Mouse (Mus musculus): ENCODE measurements around the gene Kif26b.

Gene Kif26b

DNA sequence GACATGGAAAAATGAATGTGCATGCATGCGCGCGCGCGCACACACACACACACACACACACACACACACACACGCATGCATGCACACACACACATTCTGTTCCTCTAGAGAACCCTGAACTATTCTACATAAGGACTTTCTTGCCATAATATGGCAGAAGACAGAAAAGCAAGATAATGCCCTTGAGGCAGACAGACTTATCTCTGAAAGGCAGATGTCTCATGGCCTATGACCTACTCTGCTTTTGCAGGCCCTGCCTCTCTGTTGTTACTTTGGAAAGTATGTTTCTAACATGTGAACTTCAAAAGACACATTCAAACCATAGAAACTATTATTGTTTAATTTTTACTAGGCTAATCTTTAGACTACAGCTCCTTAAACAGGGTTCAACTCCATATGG, 255.1 kb downstream of the Kif26b start:
- peak; percentile 21 for DNase-seq (ENCODE audit: low read depth)

- DNase-seq (ENCODE audit: low read depth) = no peak
Measured at GRCm38 (mm10) chr1:178791266-178791665, 262.3 kb downstream of the Kif26b start.

DNA sequence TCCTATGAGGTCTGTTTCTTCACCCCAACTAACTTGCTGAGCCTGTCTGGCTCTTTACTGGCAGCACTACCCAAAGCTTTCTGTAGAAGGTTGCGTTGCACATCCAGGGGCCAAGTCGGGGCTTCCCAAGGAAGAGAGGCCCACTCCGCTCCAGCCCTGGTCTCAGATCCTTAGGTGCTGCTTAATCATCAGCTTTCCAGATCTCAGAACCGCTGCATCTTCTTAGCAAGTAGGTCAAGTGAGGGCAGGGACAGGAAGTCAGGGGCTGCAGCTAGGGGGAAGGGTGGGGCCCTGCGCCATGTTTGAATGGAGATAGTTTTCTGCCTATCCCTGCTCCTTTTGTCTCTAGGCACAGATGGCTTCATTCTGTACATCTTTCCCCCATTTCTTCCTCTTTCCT, 263.8 kb downstream of the Kif26b start:
- DNase-seq (ENCODE audit: low read depth) = no peak

GRCm38 (mm10) chr1:178794866-178795265, 265.9 kb downstream of the Kif26b start:
- no peak for DNase-seq (ENCODE audit: low read depth)

GRCm38 (mm10) chr1:178797388-178797787, 268.5 kb downstream of the Kif26b start:
- DNase-seq (ENCODE audit: low read depth) = no peak

DNA sequence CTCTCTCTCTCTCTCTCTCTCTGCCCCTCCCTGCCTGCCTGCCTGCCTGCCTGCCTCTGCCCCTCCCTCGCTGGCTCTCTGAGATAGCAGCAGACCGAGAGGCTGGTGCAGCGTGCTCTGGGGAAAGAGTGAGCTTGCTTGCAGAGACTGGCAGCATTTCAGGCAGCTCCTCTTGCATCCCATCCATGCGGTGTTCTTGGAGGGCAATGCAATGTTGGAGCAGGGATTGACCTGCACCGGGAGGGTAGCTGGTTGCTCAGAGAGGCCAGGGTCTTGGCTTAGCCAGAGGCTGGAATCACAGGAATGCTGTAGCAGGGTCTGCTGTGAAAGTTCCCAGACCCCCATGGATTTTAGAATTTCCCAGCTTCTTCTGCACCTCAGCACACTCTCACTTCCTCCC, 269.4 kb downstream of the Kif26b start:
- DNase-seq (ENCODE audit: low read depth) = no peak

DNA sequence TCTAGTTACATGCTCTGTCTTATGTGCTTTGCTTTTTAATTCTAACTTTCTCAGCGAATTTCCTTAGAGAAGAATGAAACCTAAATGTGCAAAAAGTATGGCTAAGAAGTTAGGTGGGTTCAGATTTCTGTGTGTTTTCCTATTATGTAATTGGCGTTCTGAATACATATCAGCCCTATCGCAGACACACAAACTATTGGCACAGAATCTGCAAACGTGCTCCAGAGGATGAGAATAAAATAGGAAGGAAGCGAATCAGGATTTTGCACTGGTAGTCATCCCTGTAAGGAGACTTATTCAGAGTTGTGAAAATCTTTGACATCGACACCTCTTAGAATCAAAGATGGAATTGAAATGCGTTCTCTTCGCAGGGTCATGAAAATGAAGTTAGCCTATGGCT, 270.0 kb downstream of the Kif26b start:
- no peak for DNase-seq (ENCODE audit: low read depth)

DNA sequence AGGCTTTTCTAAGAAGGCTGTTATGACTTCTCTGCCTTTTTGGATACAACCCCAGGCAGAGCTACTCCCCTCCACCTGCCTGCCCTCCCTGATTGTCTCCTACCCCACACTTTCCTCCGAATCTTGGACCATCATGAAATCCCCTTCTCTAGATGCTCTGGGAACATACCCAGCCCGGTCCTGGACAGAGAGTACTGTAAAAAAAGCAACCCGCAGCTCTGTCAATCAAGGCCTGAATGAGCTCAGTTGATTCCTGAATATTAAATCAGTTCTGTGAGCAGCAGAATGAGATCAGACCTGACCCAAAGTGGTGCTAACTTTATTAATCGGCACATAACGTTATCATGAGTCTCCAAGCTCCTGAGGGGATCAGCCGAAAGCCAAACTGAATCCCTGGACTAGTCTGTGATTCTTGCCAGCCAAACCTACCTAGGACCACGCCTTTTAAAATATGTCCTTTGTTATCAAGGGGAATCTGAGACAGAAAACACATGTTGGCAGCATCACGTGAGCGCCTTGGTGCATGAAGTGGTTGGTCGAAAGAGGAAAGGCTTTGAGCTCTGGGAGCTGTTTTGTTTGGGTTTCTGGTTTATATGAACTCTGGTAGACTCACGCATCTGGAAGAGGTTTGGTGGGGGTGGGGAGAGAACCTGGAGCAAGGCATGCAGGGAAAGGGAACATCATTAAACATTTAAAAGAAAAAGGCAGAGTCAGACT, 271.1 kb downstream of the Kif26b start:
- no peak for DNase-seq (ENCODE audit: low read depth)

- no peak for DNase-seq (ENCODE audit: low read depth)
Measured at GRCm38 (mm10) chr1:178803155-178803554, 274.2 kb downstream of the Kif26b start.

DNA sequence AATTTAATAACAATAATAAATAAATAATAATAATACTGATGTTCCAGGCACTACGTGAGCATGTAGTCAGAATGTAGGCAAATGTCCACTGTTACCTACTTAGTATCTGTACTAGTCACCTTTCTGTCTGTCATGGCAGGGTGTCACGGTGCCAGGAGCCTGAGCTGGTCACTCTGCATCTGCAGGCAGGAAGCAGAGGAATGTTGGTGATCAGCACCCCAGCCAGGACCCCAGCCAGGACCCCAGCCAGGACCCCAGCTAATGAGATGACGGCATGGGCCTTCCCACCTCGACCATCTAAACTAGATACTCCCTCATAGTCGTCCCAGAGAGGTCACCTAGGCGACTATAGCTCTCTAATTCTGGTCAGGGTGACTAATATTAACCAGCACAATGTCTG, 288.6 kb downstream of the Kif26b start:
- no peak for DNase-seq (ENCODE audit: low read depth)

DNA sequence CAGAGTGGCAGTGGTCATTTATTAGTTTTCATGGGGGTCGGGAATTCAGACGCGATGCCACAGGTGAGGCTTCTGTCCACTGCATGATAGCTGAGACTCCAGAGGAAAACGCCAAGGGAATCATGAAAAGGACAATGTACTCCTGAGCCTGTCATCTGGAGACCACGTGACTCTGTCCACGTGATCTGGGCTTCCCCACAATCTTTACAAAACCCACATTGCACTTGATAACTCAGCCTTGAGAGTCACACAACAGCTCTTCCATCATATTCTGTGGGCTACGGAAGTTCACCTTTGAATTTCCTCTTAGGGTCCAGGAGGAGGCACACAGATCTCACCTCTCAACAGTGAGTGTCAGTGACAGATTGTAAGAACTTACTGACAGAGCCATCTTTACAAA, 290.1 kb downstream of the Kif26b start:
- no peak for DNase-seq (ENCODE audit: low read depth)

DNA sequence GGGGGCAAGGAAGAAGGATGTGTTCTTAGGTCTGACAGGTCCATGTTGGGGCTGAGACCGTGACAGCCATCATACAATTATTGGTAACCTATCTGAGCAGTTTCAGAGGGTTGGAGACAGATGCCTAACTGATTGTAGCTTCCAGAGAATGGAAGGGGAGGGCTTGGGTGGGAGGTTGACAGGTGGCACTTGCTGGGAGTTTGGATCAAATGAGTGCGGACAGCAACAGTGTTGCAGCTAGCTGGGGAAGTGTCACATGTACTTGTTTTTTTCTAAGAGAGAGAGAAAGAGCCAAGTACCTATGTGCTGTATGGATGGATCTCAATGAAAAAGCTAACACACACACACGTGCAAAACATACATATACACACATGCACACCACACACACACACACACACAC, 291.2 kb downstream of the Kif26b start:
- no peak for DNase-seq (ENCODE audit: low read depth)

- DNase-seq (ENCODE audit: low read depth) = no peak
Measured at GRCm38 (mm10) chr1:178820556-178821435, 291.9 kb downstream of the Kif26b start.

- no peak for DNase-seq (ENCODE audit: low read depth)
Measured at GRCm38 (mm10) chr1:178824871-178825270, 295.9 kb downstream of the Kif26b start.

GRCm38 (mm10) chr1:178827223-178827622, 298.3 kb downstream of the Kif26b start:
- DNase-seq (ENCODE audit: low read depth) = no peak

DNA sequence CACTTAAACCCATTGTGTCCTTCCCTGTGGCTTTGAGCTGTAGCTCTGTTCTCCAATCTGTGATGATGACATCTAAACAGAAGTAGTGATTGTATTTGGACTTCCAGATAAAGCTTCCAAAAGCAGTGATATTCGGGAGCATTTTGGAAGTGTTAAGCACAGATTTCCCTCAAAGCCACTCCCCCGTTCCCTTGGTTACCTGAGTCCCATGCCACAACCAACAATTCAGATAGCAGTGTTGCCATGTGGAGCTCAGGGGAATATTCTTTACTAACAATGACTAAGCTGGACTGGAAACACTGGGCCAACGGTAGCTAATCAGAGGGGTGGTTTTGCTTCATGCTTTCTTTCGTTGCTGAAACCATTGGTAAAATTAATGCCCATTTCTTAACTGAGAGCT, 300.5 kb downstream of the Kif26b start:
- DNase-seq (ENCODE audit: low read depth) = no peak

GRCm38 (mm10) chr1:178832571-178832970, 303.6 kb downstream of the Kif26b start:
- DNase-seq (ENCODE audit: low read depth) = no peak

GRCm38 (mm10) chr1:178835805-178836204, 306.9 kb downstream of the Kif26b start:
- no peak for DNase-seq (ENCODE audit: low read depth)

DNA sequence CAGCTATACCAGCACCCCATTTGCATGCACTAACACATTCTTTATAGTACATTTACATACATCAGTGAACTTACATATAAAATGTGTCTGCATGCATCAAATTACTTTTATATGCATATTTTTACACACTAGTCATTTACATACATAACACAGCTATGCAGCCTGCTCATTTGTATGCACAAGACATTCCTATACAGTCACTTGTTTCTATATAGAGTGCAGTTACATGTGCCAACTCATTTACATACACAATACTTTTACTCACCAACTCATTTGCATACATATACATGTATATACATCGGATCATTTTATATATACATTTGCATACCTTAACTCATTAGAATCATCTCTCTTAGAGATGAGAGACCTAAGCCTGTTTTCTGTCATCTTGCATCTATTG, 308.1 kb downstream of the Kif26b start:
- no peak for DNase-seq (ENCODE audit: low read depth)

GRCm38 (mm10) chr1:178838696-178839320, 309.9 kb downstream of the Kif26b start:
- no peak for DNase-seq (ENCODE audit: low read depth)

- DNase-seq (ENCODE audit: low read depth) = no peak
Measured at GRCm38 (mm10) chr1:178840311-178840710, 311.4 kb downstream of the Kif26b start.

DNA sequence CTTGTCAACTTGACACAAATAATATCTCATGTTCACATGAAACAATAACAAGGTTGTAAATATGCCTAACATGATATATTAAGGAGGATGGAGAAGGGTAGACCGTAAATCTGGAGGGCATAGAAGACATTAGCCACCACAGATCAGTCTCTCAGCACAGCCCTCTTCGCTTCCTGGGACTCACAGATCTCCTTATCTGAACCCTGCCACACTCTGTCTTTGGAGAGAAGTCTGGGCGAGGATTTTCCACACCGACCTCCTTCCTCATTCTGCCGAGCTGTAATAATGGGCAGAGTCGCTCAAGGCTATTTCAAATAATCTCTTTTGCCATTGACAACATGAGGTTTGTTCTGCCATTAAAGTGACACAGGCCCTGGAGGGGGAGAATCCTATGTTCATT, 315.9 kb downstream of the Kif26b start:
- no peak for DNase-seq (ENCODE audit: low read depth)

DNA sequence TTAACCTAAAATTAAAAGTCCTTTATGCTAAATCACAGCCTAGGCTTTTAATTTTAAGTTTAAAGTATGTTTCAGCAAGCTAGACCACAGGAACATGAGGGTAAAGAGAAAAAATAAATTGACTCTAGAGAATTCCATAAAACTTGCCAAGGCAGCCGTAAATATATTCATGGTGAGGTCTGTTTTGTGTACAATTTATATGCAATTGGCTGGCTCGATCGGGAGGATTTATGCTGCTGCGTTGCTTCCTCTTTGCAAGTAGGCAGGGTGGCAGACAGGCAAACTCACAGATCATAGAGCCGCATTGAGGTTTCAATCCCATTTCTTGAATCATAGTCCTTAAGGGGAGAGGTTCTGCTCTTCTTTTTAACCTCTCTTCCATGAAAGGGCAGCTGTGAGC, 318.6 kb downstream of the Kif26b start:
- DNase-seq (ENCODE audit: low read depth) = no peak

Measured in c-Kit-positive CD71-positive TER-119-negative erythroid progenitor cells, embryonic 14.5 days (primary cell).